Mouse (Mus musculus) MN1 (cell line): ENCODE measurements around the gene Gpc6.

Experiments
- DNase-seq: peaks from one replicate; pipeline ENCODE4 v3.0.0-alpha.2; 2016; ENCODE audit warnings: low spot score

Gene Gpc6

GRCm38 (mm10) chr14:117708817-117709216 lies 783.7 kb downstream of the Gpc6 start:
- no peak for DNase-seq

GRCm38 (mm10) chr14:117710463-117710911 lies 785.4 kb downstream of the Gpc6 start:
- no peak for DNase-seq

GRCm38 (mm10) chr14:117712311-117712710 lies 787.2 kb downstream of the Gpc6 start:
- DNase-seq, result no peak

GRCm38 (mm10) chr14:117714165-117714564 lies 789.0 kb downstream of the Gpc6 start:
- no peak for DNase-seq

GRCm38 (mm10) chr14:117716305-117716704 lies 791.2 kb downstream of the Gpc6 start:
- DNase-seq, result no peak

- DNase-seq, result no peak
Measured at GRCm38 (mm10) chr14:117728741-117729140, 803.6 kb downstream of the Gpc6 start.

GRCm38 (mm10) chr14:117755231-117755630 lies 830.1 kb downstream of the Gpc6 start:
- no peak for DNase-seq

GRCm38 (mm10) chr14:117756505-117756904 lies 831.4 kb downstream of the Gpc6 start:
- no peak for DNase-seq

- DNase-seq, result no peak
Measured at GRCm38 (mm10) chr14:117757790-117758358, 832.8 kb downstream of the Gpc6 start.

GRCm38 (mm10) chr14:117760830-117761517 lies 835.9 kb downstream of the Gpc6 start:
- DNase-seq, result no peak

GRCm38 (mm10) chr14:117762934-117763333 lies 837.8 kb downstream of the Gpc6 start:
- no peak for DNase-seq

GRCm38 (mm10) chr14:117767861-117768260 lies 842.7 kb downstream of the Gpc6 start:
- DNase-seq, result no peak

- no peak for DNase-seq
Measured at GRCm38 (mm10) chr14:117768697-117769096, 843.6 kb downstream of the Gpc6 start.

- DNase-seq, result no peak
Measured at GRCm38 (mm10) chr14:117773373-117773772, 848.3 kb downstream of the Gpc6 start.

GRCm38 (mm10) chr14:117777866-117778500 lies 852.9 kb downstream of the Gpc6 start:
- no peak for DNase-seq

GRCm38 (mm10) chr14:117778538-117779413 lies 853.7 kb downstream of the Gpc6 start:
- DNase-seq, result no peak

GRCm38 (mm10) chr14:117781724-117782123 lies 856.6 kb downstream of the Gpc6 start:
- DNase-seq, result no peak

- DNase-seq, result no peak
Measured at GRCm38 (mm10) chr14:117783671-117784262, 858.7 kb downstream of the Gpc6 start.

GRCm38 (mm10) chr14:117784960-117785359 lies 859.8 kb downstream of the Gpc6 start:
- DNase-seq, result no peak

GRCm38 (mm10) chr14:117785507-117786085 lies 860.5 kb downstream of the Gpc6 start:
- no peak for DNase-seq

GRCm38 (mm10) chr14:117786647-117787046 lies 861.5 kb downstream of the Gpc6 start:
- DNase-seq, result no peak

- DNase-seq, result no peak
Measured at GRCm38 (mm10) chr14:117794874-117795273, 869.8 kb downstream of the Gpc6 start.
